Mouse (Mus musculus) layer of hippocampus, adult 9-11 months (tissue): ENCODE measurements around the gene Ints7.

Experiments used
- DNase-seq: peaks from one replicate; pipeline ENCODE4 v3.0.0; 2022

The Ints7 gene

DNA sequence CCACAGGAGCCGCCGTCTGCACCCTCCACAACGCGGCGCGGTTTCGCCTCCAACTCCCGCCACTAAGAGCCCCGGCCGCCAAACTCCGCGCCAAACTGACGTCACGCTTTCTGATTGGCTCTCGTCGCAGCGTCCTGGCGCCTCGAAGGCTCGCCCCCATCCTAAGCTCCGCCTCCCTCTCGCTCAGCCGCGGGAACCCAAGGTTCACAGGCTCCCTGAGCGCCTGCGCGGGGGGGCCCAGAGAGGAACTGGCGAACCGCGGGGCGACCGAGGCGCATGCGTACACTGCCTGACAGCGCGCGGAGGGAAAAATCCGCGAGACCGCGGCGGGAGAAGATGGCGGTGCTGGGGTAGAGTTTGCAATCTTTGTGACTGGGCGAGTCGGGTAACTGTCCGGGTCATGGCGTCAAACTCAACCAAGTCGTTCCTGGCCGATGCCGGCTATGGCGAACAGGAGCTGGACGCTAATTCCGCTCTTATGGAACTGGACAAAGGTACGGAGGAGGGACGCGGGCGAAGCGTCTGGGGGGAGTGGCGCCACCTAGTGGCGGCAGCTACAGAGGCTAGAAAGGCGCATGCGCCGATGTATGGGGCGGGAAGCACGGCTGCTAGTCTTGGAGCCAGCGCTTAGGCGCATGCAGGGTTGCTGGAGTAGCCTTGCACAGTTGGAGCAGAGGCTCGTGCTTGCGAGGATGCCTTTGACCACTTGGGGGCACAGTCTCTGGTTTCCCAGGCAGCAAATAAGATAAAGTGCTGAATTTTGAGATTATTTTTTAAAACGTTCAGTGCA lies at the start of gene Ints7, which contains the start of gene Dtl:
Gene Ints7 (plus strand): TSS at position 179 of the 790 bp plus-strand sequence.
Gene Dtl (minus strand): TSS at position 87 of the 790 bp plus-strand sequence.
- DNase-seq = peak; percentile 99

DNA sequence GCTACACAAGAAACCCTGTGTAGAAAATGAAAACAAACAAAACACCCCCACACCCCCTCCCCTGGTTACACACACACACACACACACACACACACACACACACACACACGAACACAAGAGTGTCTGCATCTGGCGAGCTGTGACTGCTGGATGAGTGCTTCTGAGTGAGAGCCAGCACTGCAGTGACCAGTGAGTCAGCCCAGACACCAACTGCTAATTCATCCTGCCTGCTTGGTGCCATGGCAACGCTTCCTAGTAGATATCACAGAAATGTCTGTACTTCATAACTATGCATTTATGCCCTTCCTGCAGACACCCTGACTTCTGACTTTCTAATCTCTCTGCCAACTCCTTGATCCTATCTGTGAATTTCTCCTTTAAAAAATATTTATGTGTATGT lies 48.3 kb upstream of the Ints7 start:
- DNase-seq = peak; percentile 35

DNA sequence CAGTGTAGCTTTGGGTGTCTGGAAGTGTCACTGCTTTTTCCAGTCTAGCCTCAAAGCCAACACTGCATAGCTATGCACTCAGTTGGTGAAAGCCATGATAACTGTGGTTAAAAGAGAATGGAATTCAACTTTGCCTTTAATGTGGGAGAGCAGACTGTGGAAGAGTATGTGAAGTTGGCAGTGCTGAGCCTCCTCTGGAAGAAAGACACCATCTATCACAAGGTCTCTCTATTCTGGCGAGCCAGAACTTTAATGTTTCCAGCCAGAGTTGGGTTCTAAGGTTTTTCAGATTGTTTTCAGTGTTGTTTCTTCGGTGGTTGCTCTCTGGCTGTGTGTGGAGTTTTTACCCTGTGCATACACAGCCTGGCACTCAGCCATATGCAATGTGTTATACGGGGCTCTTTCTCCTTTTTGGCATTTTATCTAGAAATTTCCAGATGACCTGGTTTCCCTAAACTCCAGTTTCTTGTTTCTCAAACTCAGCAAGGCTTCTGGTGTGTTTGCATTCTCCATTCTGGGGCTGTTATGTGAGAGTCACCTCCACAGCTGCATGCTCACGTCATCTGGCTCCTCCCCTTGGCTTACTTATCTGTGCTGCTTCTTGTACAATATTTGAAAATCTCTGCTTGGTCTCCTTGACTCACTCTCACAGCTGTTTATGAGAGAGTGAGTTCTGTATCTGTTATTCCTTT lies 47.4 kb upstream of the Ints7 start:
- DNase-seq = no peak

DNA sequence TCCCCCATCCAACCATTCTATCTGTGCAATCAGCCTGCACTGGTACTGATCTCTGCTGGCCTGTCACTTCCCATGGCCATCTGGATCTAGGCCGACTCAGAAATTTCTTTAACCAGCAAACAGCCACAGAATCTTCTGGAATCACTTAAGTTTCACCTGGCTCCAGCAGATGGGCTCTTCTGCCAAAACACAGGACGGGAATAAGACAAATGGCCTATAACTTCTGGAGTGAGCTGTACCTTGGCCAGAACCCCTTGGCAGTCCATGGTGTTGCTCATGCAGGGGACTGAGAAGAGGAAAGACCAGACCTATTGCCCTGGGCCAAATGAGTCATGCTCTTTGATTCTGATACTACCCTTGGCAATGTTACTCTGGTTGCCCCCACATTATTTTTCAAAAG lies 46.0 kb upstream of the Ints7 start:
- DNase-seq = no peak

DNA sequence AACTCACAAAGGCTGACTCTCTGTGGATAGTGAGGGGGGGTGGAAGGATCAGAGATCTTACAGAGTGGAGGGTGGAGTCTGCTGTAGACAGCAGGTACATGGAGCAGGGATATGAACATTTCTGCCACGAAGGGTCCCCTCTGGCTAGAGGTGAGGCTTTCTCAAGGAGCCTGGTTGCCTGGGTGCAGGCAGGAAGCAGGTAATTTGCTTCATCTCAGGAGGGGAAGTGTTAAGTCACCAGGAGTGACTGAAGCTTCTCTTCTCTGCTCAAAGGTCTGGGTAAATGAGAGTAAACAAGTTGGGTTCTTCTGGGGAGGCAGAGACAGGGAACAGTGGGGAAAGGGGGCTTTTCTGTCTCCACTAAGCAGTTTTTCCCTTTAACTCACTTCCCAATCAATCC lies 44.4 kb upstream of the Ints7 start:
- DNase-seq = no peak

DNA sequence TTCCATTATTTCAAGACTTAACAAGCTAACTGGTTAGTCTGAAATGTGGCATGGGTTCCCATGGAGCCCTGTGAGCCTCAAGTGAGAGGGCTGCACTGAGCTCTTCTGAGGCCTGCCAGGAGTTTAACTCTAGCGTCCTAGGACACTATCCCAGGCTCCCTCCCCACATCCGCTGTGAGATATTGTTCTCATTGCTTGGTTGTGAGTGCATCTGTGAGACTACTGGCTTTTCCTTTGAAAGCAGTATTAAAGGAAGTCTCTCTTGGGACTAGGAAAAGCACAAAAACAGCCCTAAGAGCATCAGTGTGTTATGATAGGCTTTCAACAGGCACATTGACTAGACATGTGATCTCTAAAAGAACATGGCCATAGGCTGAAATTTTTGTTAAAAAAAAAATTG lies 40.5 kb upstream of the Ints7 start:
- no peak for DNase-seq

DNA sequence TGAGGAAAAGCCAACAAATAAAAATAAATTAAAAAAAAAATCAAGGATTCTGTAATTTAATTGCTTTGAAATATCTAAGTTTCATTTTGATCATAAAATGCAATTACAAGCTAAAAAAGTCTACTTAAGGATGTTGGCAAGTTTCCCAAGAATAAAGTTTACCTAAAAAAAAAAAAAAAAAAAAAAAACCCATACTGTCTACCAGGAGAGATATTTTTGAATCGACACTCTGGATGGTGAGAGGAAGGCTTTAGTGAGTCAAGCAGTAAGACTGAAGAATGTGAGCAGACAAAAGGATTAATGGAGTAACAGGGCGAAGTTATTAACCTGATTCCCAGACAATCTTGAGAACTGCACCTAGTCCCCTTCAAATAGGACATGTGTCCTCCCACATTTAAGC lies 35.1 kb upstream of the Ints7 start:
- no peak for DNase-seq

DNA sequence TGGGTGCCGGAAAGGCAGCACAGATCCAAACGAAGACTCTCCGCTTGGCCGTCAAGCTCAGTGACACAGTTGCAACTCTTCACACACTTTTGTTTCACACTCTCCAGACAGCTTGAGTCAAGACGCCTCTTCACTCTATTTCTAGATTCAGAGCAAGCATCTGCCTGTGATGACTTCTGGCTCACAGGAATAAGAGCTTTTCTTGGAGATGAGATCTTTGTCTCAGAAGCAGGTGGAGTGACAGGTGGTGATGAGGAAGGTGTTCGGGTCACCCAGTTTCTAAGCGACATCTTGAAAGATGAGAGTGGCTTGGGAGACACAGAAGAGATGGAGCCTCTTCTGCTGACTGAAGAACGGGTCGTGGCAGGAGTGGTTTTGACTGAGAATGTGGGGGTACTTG lies 34.4 kb upstream of the Ints7 start:
- DNase-seq = peak; percentile 38

DNA sequence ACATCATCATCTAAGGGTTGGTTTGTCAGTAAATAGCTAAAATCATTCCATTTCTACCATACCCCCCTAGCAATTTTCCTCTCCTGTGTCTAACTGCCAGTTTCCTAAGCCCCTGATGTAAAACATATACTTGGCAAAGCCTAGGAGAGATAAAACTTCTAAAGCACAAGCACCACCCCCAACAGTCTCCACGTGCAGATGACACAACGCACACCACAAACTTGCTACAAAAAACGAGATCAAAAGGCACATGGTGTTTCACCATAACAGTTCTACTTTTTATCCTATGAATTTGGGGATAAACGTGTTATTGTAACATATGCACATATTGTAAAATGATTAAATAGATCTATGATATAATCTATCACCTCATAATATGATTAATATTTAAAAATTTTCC lies 33.8 kb upstream of the Ints7 start:
- DNase-seq = no peak

DNA sequence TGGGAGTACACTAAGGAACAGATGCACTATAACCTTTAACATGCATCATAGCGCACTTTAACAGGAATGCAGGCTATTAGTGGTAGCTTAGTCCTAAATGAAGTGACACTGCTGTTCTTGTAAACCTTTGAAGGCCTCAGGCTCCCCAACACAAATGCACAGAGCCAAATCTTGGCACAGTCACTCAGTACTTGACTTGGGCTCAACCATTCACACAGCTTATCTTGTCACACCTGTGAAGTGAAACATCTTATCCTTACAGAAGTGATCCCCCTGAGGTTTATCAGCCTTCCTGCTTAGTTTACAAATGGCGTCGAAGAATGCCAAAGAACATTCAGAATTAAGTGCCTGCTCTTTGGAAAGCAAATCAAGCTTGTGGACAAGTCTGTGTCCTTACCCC lies 31.7 kb upstream of the Ints7 start:
- DNase-seq = no peak

DNA sequence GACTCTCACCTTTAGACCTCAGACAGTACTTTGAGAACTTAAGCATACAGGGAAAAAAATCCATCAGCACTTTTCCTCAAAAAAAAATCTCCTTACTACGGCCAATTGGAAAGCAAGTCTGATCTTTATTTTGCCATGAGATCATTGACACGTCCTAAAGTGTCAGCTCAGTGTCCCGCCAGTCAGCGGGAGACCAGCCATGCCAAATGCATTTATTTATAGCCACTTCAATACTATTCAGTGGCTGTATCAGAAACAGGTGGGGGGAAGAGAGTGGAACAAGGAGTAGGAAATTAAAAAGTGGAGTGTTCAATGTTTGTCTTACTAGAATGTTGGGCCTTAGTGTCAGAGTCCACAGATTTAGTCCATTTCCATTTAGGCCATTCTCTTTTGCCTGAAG lies 24.6 kb upstream of the Ints7 start:
- no peak for DNase-seq

DNA sequence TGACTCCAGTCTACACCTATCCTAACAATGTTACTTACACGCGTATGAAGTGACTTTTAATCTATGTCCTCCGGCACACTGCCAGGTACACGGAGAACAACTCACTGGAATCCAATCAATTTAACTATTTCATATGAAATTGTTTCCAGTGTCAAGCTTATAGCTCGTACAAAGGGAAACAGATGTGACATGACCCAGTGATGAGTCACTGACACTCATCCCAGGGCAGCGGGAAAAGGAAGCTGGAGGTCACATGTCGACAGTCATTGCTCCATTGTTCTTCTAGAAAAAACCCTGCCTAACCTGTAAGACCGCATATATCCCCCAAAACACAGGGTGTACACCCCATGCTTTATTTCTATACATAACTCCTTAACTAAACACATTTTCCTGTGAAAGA lies 18.3 kb upstream of the Ints7 start:
- DNase-seq = no peak

DNA sequence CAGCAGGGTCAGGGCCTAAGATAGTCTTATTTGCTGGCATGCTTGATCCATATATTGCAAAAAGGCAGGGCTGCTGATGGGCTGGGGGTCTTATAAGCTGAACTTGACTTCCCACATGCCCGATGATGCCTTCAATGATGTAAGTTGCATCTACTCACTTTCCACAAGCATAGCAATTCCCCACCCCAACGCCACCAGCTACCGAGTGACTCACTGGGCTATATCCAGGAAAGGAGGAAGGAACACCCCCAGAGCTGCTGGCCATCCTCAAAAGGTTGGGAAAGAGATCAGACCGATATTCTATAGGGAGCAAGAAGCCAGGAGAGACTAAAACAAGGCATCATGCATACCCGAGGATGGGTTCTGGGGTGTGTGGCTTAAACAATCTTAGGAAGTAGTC lies 15.7 kb upstream of the Ints7 start:
- DNase-seq = no peak

DNA sequence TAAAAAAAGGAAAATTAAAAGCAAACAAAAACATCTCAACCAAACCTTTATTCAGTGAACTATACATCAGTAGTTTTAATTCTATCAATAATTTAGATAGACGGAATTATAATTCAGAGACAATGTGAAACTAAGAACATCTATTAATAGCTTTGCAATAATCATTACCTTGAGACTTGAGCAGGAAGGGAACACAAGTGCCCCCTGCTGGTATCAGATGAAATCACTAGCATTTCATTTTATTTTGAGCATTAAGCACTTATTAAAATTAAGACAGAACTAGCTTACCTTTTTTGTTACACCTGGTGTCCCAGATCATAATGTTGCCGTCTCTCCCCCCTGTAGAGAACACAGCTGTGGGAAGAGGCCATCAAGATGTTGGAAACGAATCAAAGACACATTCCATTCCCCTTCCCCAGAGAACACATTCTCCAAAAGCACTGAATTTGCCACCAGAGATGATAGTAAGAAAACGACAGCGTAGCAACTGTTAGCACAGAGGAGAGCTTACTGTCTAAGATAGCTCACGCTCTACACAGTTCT lies 12.5 kb upstream of the Ints7 start:
- no peak for DNase-seq

DNA sequence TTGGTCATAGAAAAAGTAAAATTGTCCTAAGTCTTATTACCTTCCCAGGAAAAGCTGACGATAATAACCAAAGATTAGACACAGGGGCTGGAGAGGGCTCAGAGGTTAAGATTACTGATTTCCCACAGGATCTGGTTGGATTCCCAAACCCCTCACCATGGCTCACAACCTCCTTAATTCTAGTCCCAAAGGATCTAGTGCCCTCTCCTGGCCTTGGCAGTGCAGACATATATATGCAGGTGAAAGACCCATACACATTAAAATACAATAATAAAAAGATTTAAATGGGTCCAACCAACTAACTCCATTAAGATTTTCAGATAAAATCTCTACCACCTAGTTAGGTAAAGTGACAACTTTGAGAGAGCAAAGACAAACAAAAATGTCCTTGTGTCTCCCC lies 7.6 kb upstream of the Ints7 start:
- no peak for DNase-seq

DNA sequence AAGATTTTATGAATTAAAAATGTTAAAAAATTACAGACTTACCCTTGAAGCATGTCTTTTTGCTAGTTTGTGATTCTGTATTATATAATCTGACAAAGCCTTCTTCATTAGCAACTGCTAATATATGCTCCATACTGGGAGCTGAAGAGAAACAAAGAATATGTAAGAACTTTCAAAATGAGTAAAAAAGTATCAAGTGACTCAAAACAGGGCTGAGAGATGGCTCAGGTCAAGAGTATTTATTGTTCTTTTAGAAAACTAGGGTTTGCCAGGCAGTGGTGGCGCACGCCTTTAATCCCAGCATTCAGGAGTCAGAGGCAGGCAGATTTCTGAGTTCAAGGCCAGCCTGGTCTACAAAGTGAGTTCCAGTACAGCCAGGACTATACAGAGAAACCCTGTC lies 5.8 kb upstream of the Ints7 start:
- no peak for DNase-seq

DNA sequence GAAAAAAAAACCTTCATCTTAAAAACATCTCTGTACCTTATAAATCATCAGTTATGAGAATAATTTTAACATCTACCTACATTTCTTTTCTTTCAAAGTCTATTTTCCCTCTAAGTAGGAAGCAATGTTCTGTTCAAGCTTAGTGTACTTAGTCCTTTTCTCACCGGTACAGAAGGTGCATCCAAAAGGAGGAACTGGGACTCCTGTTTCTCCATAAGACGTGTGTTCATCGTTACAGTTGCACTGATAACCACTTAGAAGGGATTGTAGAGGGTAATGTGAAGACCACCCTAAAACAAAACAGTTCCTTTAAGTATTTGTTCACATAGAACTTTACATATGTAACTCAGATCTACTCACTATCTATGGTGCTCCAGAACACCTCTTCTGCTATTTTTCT lies 5.0 kb upstream of the Ints7 start:
- no peak for DNase-seq

DNA sequence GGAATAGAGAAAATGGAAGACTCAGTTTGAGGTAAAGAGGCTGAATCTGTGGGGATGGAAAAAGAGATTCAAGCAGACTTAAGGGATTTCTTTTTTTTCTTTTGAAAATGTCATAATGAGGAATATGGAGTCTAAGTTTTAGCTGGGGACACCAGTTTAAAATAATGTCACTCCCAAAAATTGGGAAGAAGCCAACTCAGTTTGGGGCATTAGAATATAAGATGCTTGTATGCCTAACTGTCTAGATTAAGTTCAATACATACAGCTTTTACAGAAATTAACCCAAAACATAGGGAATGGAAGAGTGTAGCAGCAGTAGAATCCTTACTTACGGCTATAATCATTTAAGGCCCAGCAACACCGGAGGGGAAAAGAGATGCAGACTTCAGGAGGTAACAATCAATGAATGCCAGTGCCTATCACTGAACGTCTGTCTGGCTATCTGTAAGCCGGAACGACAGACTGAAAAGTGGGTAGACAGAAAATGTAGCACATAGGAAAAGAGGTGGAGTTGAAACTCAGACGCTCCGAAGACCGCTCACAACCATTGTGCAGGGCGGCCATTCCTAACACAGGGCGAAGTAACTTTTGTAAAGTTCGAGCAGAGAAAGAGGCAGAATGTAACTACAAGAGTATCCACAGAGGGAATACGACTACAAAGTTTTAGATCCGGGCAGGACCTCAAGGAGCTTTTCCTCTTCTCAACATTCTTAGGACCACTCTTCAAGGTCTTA lies 1.4 kb upstream of the Ints7 start:
- no peak for DNase-seq

DNA sequence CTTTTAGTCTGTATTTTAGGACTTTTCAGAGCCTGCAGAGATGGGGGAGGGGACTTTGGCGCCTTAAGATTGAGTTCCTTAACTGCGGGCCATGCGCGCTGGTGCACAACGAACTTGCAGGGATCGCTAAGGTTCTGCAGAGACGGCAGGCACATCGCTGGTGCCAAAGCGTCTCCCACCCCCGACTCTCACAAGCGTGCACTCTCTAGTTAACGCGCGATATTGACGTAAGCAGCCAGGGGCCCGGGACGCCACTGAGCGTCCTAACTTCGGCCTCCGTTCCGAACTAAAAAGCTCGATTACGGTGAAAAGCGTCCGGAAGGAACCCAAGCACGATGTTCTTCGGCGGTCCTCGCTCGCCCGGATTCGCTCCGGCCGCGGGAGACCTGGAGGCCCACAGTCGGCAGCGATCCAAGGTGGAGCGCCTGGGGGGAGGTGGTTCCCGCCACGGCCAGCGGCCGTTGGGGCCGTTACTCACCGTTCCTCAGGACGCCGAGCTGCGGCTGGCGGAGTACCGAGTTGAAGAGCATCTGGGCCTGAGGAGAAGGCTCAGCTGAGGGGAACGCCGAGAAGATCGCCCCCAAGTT lies 472 bp upstream of the Ints7 start:
- DNase-seq = no peak

DNA sequence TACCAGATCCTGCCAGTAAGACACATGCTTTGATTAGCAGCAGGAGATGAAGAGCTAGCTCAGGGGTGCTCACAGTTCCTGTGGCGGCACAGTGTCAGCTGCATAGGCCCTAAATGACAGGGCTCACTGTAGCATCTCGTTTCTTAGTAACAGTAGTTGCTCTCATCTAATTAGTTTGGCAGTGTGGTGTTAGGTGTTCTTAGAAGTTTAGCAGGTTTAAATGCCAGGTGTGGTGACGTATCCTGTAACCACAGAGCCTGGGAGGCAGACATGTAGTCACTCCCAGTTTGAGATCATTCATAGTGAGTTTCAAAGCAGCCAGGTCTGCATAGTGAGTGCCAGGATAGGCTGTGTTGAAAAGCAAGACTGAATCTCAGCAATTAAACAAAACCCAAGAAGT lies 4.1 kb downstream of the Ints7 start:
- DNase-seq = no peak

DNA sequence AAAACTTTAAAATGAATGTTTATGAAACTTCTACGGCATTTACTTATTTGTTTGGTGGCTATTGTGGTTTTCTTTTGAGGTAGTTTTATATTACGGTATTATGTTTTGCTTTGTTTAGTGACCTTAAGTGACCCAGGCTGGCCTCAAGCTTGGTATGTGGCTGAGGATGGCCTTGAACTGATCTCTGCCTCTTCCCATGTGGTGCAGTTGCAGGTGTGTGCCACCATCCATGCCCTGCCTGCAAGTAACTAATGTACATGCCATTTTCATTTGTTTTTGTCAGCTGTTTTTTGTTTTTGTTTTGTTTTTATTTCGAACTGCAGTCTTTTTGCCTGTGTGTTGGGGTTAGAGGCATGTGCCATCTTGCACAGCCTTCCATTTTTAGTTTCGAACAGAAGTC lies 6.2 kb downstream of the Ints7 start:
- no peak for DNase-seq

DNA sequence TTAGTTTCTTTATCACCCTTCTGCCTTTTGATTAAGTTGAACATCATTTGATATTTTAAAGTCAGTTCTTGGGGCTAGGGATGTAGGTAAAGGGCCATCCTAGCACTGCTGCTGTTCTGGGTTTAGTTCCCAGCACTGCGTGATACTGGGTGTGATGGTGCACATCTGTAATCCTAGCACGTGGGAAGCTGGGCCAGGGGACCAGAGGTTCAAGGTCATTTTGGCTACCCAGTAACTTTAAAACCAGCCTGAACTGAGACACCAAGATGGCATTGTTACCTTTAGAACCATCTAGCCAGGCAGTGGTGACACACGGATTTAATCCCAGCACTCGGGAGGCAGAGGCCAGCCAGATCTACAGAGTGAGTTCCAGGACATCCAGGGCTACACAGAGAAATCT lies 8.4 kb downstream of the Ints7 start:
- DNase-seq = no peak

DNA sequence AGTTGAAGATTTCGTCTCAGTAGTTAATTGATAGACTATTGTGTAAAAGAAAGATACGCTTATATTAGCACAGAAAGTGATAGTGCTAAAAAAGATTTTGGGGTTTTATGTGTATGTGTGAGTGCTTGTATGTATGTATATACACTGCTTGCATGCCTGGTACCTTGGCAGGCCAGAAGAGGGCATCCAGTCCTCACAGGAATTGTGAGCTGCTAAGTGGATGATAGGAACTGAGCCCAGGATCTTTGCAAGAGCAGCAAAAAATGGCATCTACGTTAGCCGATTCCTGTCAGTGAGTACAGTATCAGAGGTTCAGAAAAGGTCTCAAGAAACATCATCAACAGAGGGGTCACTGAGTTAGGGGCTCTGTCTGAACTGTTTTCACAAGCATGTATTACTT lies 9.0 kb downstream of the Ints7 start:
- DNase-seq = no peak
